Comparison of ENCODE assay signal across 24 mouse cellular contexts in genomic region chr19:33169881-33170280, GRCm38 (mm10).
DNase-seq lines count a peak whose midpoint lies in the region; ATAC-seq lines count a peak whose summit lies in the region.
"Had no signal": no experiment of that assay in that cellular context is flagged by ENCODE, and none has a peak within 500 bp of the region (broad histone marks: within the 10 kb centered on the region; RNA-seq: fewer than 3 reads in every experiment).

No protein-coding gene starts in this region.

- 0 out of 2 replicates have a peak, but pooled peaks cover 6% of the 10 kb centered on the region for H3K4me1 ChIP-seq in kidney, embryonic 14.5 days (ENCODE audit: control insufficient read depth, insufficient read depth, low read length)
- H3K4me1 ChIP-seq: embryonic facial prominence, embryonic 15.5 days; hindbrain, embryonic 12.5 days had no signal

- no peak overlapping the region for H3K9ac ChIP-seq in kidney, embryonic 14.5 days (ENCODE audit: low read depth, low read length)
- H3K9ac ChIP-seq: embryonic facial prominence, embryonic 12.5 days; embryonic facial prominence, embryonic 15.5 days; forebrain, postnatal 0 days; hindbrain, embryonic 12.5 days had no signal

- WGBS in kidney, embryonic 14.5 days, result 73% methylated on average over 6 of the region's 6 CpGs

- DNase-seq in kidney, adult 18-20 months, result peak; percentile 27
- DNase-seq in A20 (ENCODE audit: low read depth, low spot score), result peak; percentile 50
- DNase-seq in kidney, postnatal 10 days, result peak; percentile 27
- peak; percentile 54 to 55 for DNase-seq in kidney, postnatal 36 days
- no peak for DNase-seq in spleen, adult 12 weeks (ENCODE audit: low spot score)
- DNase-seq in ovary, postnatal 14 days (ENCODE audit: low spot score), result no peak
- DNase-seq: adrenal gland, adult 2 months; adrenal gland, postnatal 14 days; cerebellum, adult 11 months; cerebellum, adult 2 months; cerebellum, adult 9-11 months; cerebellum, postnatal 25 days; forebrain, postnatal 0 days; gastrocnemius, adult 2 months; gastrocnemius, postnatal 14 days; heart, adult 11 months had no signal

- no peaks in the 10 kb centered on the region for H3K36me3 ChIP-seq in kidney, embryonic 14.5 days (ENCODE audit: control insufficient read depth, insufficient read depth, low read length)
- H3K36me3 ChIP-seq: embryonic facial prominence, embryonic 12.5 days; embryonic facial prominence, embryonic 15.5 days; hindbrain, embryonic 12.5 days had no signal

- H3K4me3 ChIP-seq in kidney, embryonic 14.5 days (ENCODE audit: low read length), result no peak overlapping the region
- H3K4me3 ChIP-seq: embryonic facial prominence, embryonic 12.5 days; embryonic facial prominence, embryonic 15.5 days; gastrocnemius, adult 2 months; hindbrain, embryonic 12.5 days had no signal

- H3K9me3 ChIP-seq in kidney, embryonic 14.5 days (ENCODE audit: control insufficient read depth, low read length), result no peaks in the 10 kb centered on the region
- H3K9me3 ChIP-seq: embryonic facial prominence, embryonic 12.5 days; embryonic facial prominence, embryonic 15.5 days; hindbrain, embryonic 12.5 days had no signal

- H3K27ac ChIP-seq in kidney, embryonic 14.5 days (ENCODE audit: low read depth, low read length), result no peak overlapping the region
- H3K27ac ChIP-seq: embryonic facial prominence, embryonic 12.5 days; embryonic facial prominence, embryonic 15.5 days; gastrocnemius, adult 2 months; hindbrain, embryonic 12.5 days had no signal

- H3K27me3 ChIP-seq in kidney, embryonic 14.5 days (ENCODE audit: control insufficient read depth, insufficient read depth, low read length), result no peaks in the 10 kb centered on the region
- H3K27me3 ChIP-seq: embryonic facial prominence, embryonic 12.5 days; embryonic facial prominence, embryonic 15.5 days; hindbrain, embryonic 12.5 days had no signal

- ATAC-seq in kidney, embryonic 14.5 days (ENCODE audit: low FRiP score, low TSS enrichment), result no peak
- ATAC-seq in inflammation-experienced regulatory T-cells, adult 6 months, result no peak
- ATAC-seq: CD4-positive, CD25-positive, alpha-beta regulatory T cell, adult 4 months; forebrain, embryonic 14.5 days; forebrain, postnatal 0 days had no signal

- H3K4me2 ChIP-seq in kidney, embryonic 14.5 days (replicated peaks; ENCODE audit: low read depth, low read length), result no peak overlapping the region
- H3K4me2 ChIP-seq: embryonic facial prominence, embryonic 12.5 days; embryonic facial prominence, embryonic 15.5 days; heart, embryonic 11.5 days; hindbrain, embryonic 12.5 days had no signal

Comparison
In these comparisons a context has a peak if more than half of its experiments do, and no peak if none do; other contexts are left out.
1. DNase-seq: peak in kidney, adult 18-20 months (single experiment), A20 (single experiment), kidney, postnatal 10 days (single experiment) and kidney, postnatal 36 days (2 of 2); none in spleen, adult 12 weeks (single experiment) and ovary, postnatal 14 days (single experiment).